Mouse (Mus musculus): Measurements from ENCODE around the gene Bank1. TPM values are rescaled to one million over a fixed set of nuclear protein-coding genes. Genes with fewer than 3 reads are reported as not detected.

The Bank1 gene
- total RNA-seq, 2 experiments from 2014 or later: 0.40 to 0.65 TPM

DNA sequence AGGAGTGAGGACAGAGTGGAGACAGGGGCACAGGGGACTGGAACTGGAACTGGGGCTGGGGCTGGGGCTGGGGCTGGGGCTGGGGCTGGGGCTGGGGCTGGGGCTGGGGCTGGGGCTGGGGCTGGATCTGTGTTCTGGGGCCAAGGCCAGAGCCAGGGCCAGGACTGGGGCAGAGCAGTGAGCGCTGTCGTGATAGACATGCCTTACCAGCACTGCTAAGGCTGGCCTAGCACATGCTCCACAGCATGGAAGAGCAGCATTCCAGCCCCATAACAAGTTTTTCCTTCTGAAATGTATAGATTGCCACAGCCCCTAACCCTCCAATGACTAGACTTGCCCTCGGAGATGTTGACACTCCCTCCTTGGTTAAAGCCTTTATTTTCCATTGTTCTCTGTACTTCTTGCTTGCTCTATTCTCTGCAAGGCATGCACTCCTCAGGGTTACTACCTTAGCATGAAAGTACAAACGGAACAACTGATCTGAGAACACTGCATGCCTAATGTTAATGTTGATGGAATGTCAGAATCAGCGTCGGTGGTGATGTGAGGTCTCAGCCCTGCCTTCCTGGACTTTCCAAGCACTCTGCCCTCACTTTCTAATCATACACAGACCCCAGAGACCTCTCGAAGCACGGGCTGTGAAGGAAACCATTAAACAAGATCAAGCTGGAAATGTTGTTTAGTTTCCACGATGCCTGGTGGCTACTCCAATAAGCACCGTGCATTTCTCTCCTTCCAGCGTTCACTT is 318.6 kb downstream of the Bank1 start:
- no peak for DNase-seq
